Mouse (Mus musculus): ENCODE results near the gene Vdac1.

- TF ChIP-seq POLR2A (IDR thresholded peaks at IDR 0.05; ENCODE audit: insufficient read depth, low read depth, low read length) (no peak), CTCF (IDR thresholded peaks at IDR 0.05; ENCODE audit: insufficient read depth, low read depth, low read length) (no peak)
These were observed 74.8 kb downstream of the Vdac1 start for GRCm38 (mm10) chr11:52435466-52435865.
